Mouse (Mus musculus): ENCODE data around the gene Trap1.
A peak's percentile ranks its signal among the peaks of the same experiment; 100 is the strongest.
"Not testable (repeated sequence)": the region's sequence is repeated elsewhere in the genome, so short reads cannot be mapped to it uniquely, and the experiment has no call there.

Trap1 gene

GRCm38 (mm10) chr16:4077384-4078061 is at the start of gene Trap1:
Gene Trap1 (minus strand): TSS chr16:4077827.
- DNase-seq, result peak; percentile 94 to 95

- DNase-seq, result no peak
These were observed 39.4 kb upstream of the Trap1 start for GRCm38 (mm10) chr16:4117072-4117471.

GRCm38 (mm10) chr16:4100374-4100773 is 22.7 kb upstream of the Trap1 start:
- no peak for DNase-seq

GRCm38 (mm10) chr16:4097521-4097920 is 19.9 kb upstream of the Trap1 start:
- no peak for DNase-seq

- DNase-seq, result no peak
These were observed 19.3 kb upstream of the Trap1 start for GRCm38 (mm10) chr16:4096898-4097297.

GRCm38 (mm10) chr16:4096141-4096540 is 18.5 kb upstream of the Trap1 start:
- no peak for DNase-seq

- DNase-seq, result no peak
These were observed 9.7 kb upstream of the Trap1 start for GRCm38 (mm10) chr16:4087214-4087913.

GRCm38 (mm10) chr16:4085851-4086387 is 8.3 kb upstream of the Trap1 start:
- DNase-seq, result no peak

GRCm38 (mm10) chr16:4085051-4085450 is 7.4 kb upstream of the Trap1 start:
- DNase-seq, result no peak

GRCm38 (mm10) chr16:4080419-4080818 is 2.8 kb upstream of the Trap1 start:
- DNase-seq, result not testable (repeated sequence)

GRCm38 (mm10) chr16:4079656-4080055 is 2.0 kb upstream of the Trap1 start:
- DNase-seq, result no peak

GRCm38 (mm10) chr16:4078302-4078701 is 675 bp upstream of the Trap1 start:
- DNase-seq, result not testable (repeated sequence)

- no peak for DNase-seq
These were observed 2.8 kb downstream of the Trap1 start for GRCm38 (mm10) chr16:4074836-4075235.

GRCm38 (mm10) chr16:4074297-4074696 is 3.3 kb downstream of the Trap1 start:
- DNase-seq, result no peak

- DNase-seq, result peak; percentile 76 to 77
These were observed 9.0 kb downstream of the Trap1 start for GRCm38 (mm10) chr16:4068588-4068987.

- no peak for DNase-seq
These were observed 12.7 kb downstream of the Trap1 start for GRCm38 (mm10) chr16:4064945-4065344.

GRCm38 (mm10) chr16:4053811-4054210 is 23.8 kb downstream of the Trap1 start:
- no peak for DNase-seq

- DNase-seq, result peak in 1 of 2 experiments; percentile 78
These were observed 25.0 kb downstream of the Trap1 start for GRCm38 (mm10) chr16:4052601-4053000.

- DNase-seq, result no peak
These were observed 32.1 kb downstream of the Trap1 start for GRCm38 (mm10) chr16:4045524-4045923.

- peak in 1 of 2 experiments; percentile 62 for DNase-seq
These were observed 33.5 kb downstream of the Trap1 start for GRCm38 (mm10) chr16:4044093-4044492.

- peak in 1 of 2 experiments; percentile 42 for DNase-seq
These were observed 36.0 kb downstream of the Trap1 start for GRCm38 (mm10) chr16:4041646-4042045.

GRCm38 (mm10) chr16:4040206-4040605 is 37.4 kb downstream of the Trap1 start:
- DNase-seq, result peak in 1 of 2 experiments; percentile 61

- peak; percentile 40 to 64 for DNase-seq
These were observed 39.9 kb downstream of the Trap1 start for GRCm38 (mm10) chr16:4037690-4038089.

- peak; percentile 48 to 86 for DNase-seq
These were observed 40.8 kb downstream of the Trap1 start, which contains the start of gene Dnase1 for GRCm38 (mm10) chr16:4036807-4037206. Gene Dnase1 (plus strand): TSS chr16:4036942.
